Mouse (Mus musculus) kidney, postnatal 0 days (tissue): Measurements from ENCODE around the gene Ppp1r27. TPM values are rescaled to one million over a fixed set of nuclear protein-coding genes. Genes with fewer than 3 reads are reported as not detected.
A peak's percentile ranks its signal among the peaks of the same experiment; 100 is the strongest.

ENCODE experiments used
- ATAC-seq: fragments of 200-750 bp; cut with Nextera tagmentation; replicated peaks from 2 replicates; pipeline ENCODE4 v1.8.0; 2017; ENCODE audit warnings: low read depth, moderate number of reproducible peaks, moderate TSS enrichment, moderate library complexity; ENCODE audit not compliant: low FRiP score
- DNase-seq: peaks from one replicate; pipeline ENCODE4 v3.0.0-alpha.2; 2016; ENCODE audit warnings: low spot score
- H3K27ac ChIP-seq: fragments of 300-500 bp; sonication (generic); 2 replicates; pipeline ENCODE4 v1.5.1; 2014; ENCODE audit warnings: mild to moderate bottlenecking
- H3K27me3 ChIP-seq: fragments of 300-500 bp; sonication (generic); 2 replicates; pipeline ENCODE4 v1.6.1; 2014; ENCODE audit warnings: low read length, mixed read lengths; ENCODE audit not compliant: insufficient read depth
- H3K36me3 ChIP-seq: fragments of 300-500 bp; sonication (generic); 2 replicates; pipeline ENCODE4 v1.6.1; 2014; ENCODE audit warnings: low read length, mixed read lengths; ENCODE audit not compliant: insufficient read depth
- H3K4me1 ChIP-seq: fragments of 300-500 bp; sonication (generic); replicated peaks from 2 replicates; pipeline ENCODE4 v1.6.1; 2014; ENCODE audit warnings: antibody characterized with exemption, low read length, mixed read lengths; ENCODE audit not compliant: insufficient read depth
- H3K4me2 ChIP-seq: fragments of 300-500 bp; sonication (generic); 2 replicates; pipeline ENCODE4 v1.6.1; 2014; ENCODE audit warnings: mild to moderate bottlenecking, low read length, moderate library complexity, mixed read lengths
- H3K4me3 ChIP-seq: fragments of 300-500 bp; sonication (generic); replicated peaks from 2 replicates; pipeline ENCODE4 v1.5.1; 2014; ENCODE audit warnings: low read depth, low read length
- H3K9ac ChIP-seq: fragments of 300-500 bp; sonication (generic); 2 replicates; pipeline ENCODE4 v1.6.1; 2014; ENCODE audit warnings: low read depth, low read length
- H3K9me3 ChIP-seq: fragments of 300-500 bp; sonication (generic); replicated peaks from 2 replicates; pipeline ENCODE4 v1.6.1; 2016; ENCODE audit warnings: low read length, inconsistent platforms, mixed read lengths
- CTCF ChIP-seq: IDR thresholded peaks from 2 replicates; pipeline ENCODE4 v1.5.1; 2016; ENCODE audit warnings: antibody characterized with exemption, low read depth, mild to moderate bottlenecking, moderate library complexity
- WGBS: fragments of 180-500 bp; shearing (Covaris S2); extraction: QIAGEN DNeasy Blood & Tissue Kit; methylation state at CpG from one replicate; pipeline ENCODE4 v1.1.7; 2014; 5-methylcytosine and 5-hydroxymethylcytosine counted together
- polyA plus RNA-seq: library from polyadenylated mRNA; unstranded; fragments of >200 nt; fragmentation: Nextera tagmentation; extraction: Ambion mirVana; gene quantifications from 2 replicates; pipeline ENCODE4 v1.2.1, GENCODE M21; 2015

The Ppp1r27 gene
- polyA plus RNA-seq, 1 experiment from 2014 or later, result 0.30 TPM

DNA sequence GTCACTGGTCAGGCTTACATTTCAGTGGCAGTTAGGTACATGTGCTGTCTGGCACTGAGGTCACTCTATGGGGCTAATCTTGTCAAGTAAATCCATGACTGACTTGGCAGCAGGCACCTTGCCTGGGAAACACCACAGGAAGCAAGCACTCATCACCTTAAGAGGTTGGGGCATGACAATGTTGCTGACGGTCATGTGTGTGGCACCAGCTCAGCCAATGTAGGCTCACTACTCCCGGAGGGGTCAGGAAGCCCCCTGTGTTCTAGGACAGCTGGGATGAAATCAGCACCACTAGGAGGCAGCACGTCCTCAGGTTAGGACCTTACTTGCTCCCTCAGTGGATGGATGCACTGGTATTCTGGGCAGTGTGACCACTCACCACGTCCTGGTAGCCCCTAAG, 9.0 kb downstream of the Ppp1r27 start:
- DNase-seq (no peak), ATAC-seq (no peak)

DNA sequence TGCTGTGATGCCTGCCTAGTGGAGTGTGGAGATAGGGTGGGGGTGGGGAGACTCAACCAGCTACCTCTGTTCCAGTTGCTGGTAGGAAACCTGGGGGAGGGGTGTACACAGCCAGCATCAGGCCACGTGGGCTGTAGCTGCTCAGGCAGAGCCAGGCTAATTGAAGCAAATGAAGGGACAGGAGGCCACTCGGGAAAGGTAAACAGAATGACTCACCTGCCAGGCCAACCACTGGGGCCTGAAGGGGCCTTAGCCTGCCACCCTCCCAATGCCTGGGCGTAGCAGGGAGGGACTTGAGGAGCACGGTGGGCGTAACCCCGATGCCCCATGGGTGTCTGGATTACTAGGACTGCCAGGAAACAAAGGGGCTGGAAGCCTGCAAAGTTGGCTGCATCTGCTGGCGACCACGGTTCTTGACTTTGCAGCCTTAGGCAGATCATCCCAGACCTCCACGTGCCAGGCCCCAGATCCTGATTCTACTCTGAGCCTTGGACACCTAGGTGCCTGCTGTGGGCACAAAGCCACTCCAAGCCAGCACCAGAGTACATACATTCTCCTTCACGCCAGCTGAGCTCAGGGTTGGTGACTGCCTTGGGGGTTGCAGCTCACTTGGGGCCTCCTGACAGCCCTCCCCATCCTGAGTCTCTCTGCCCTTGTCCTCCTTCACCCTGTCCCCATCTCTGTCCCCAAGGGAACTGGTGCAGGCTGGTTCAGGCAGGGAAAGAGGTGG, 11.5 kb downstream of the Ppp1r27 start:
- no peak; the same call in 1 of the 2 replicates for TF ChIP-seq CTCF
- H3K4me3 ChIP-seq, result no peak overlapping the region
- WGBS, result 23% methylated on average over 10 of the region's 10 CpGs
- no peaks in the 10 kb centered on the region for H3K27me3 ChIP-seq
- H3K27ac ChIP-seq, result peak overlapping the region; percentile 93
- peak overlapping the region; percentile 10; the same call in 1 of the 2 replicates for H3K4me2 ChIP-seq
- ATAC-seq, result peak; percentile 90
- peak; percentile 89 for DNase-seq
- H3K4me1 ChIP-seq, result peaks cover 22% of the 10 kb centered on the region; the same call in 1 of the 2 replicates
- peak overlapping the region; percentile 32; the same call in 1 of the 2 replicates for H3K9ac ChIP-seq
- no peaks in the 10 kb centered on the region for H3K9me3 ChIP-seq
- peaks cover 23% of the 10 kb centered on the region for H3K36me3 ChIP-seq

More for the DNA sequence above, 9.0 kb downstream of the Ppp1r27 start:
- TF ChIP-seq CTCF, result peak; percentile 61
- Histone ChIP-seq H3K4me1 (peaks cover 22% of the 10 kb centered on the region; the same call in 1 of the 2 replicates), H3K4me3 (no peak overlapping the region), H3K4me2 (no peak overlapping the region), H3K27me3 (no peaks in the 10 kb centered on the region), H3K27ac (peak overlapping the region; percentile 93), H3K36me3 (peaks cover 24% of the 10 kb centered on the region), H3K9ac (no peak overlapping the region), H3K9me3 (no peaks in the 10 kb centered on the region)
- 53% methylated on average over 4 of the region's 4 CpGs for WGBS

DNA sequence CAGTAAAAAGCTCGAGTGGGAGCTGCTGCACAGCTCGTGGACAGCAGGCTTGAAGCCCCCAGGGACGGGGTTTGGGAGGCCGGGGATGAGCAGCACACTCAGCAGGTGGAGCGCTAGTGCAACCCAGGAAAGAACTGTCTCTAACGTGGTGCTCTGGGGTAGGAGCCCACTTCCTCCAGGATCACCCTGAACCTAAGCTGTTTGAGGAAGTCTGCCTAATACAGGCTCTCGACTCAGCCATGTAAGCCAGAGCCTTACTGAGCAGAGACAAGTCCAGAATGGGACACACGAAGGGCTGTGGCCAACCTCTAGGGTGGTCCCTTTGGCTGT, 12.0 kb downstream of the Ppp1r27 start:
- 25% methylated on average over 8 of the region's 8 CpGs for WGBS
- H3K9me3 ChIP-seq, result no peaks in the 10 kb centered on the region
- TF ChIP-seq CTCF, result no peak
- H3K36me3 ChIP-seq, result peaks cover 18% of the 10 kb centered on the region
- peak overlapping the region; percentile 93 for H3K27ac ChIP-seq
- ATAC-seq, result no peak
- no peak overlapping the region for H3K4me2 ChIP-seq
- H3K4me1 ChIP-seq, result peaks cover 22% of the 10 kb centered on the region; the same call in 1 of the 2 replicates
- H3K4me3 ChIP-seq, result no peak overlapping the region
- no peak for DNase-seq
- H3K27me3 ChIP-seq, result no peaks in the 10 kb centered on the region
- no peak overlapping the region for H3K9ac ChIP-seq

DNA sequence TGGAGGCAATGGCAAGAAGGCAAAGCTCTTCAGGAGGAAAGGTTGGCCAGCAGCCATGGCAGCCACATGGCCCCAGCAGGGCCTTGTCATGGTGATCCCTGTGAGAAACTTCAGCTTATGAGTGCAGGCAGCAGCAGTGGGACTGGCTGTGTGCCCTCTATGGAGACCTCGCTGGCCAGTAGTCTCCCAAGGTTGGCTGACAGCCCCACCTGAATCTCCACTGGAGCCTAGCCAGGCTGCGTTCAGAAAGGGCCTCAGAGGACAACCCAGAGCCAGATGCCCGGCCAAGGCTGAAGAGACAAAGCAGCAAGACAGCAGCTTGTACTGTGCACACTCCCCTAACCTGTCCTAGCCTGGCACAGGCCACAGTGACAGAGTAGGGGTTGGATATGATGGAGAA, 12.4 kb downstream of the Ppp1r27 start:
- H3K4me2 ChIP-seq, result no peak overlapping the region
- ATAC-seq (no peak), DNase-seq (no peak)
- peak overlapping the region; percentile 93 for H3K27ac ChIP-seq
- no peaks in the 10 kb centered on the region for H3K27me3 ChIP-seq
- no peak overlapping the region for H3K9ac ChIP-seq
- no peaks in the 10 kb centered on the region for H3K9me3 ChIP-seq
- H3K4me3 ChIP-seq, result no peak overlapping the region
- H3K36me3 ChIP-seq, result peaks cover 14% of the 10 kb centered on the region
- 43% methylated on average over 3 of the region's 3 CpGs for WGBS
- peaks cover 22% of the 10 kb centered on the region; the same call in 1 of the 2 replicates for H3K4me1 ChIP-seq
- no peak for TF ChIP-seq CTCF

GRCm38 (mm10) chr11:120535804-120536203, 15.1 kb downstream of the Ppp1r27 start:
- H3K4me1 ChIP-seq, result peaks cover 30% of the 10 kb centered on the region
- no peak overlapping the region for H3K9ac ChIP-seq
- TF ChIP-seq CTCF, result no peak
- no peaks in the 10 kb centered on the region for H3K36me3 ChIP-seq
- peaks cover 5% of the 10 kb centered on the region; the same call in 1 of the 2 replicates for H3K27me3 ChIP-seq
- ATAC-seq, result no peak
- no peak overlapping the region for H3K4me2 ChIP-seq
- 79% methylated on average over 3 of the region's 3 CpGs for WGBS
- no peaks in the 10 kb centered on the region for H3K9me3 ChIP-seq
- H3K27ac ChIP-seq, result no peak overlapping the region
- H3K4me3 ChIP-seq, result no peak overlapping the region
- DNase-seq, result no peak

- no peak for ATAC-seq
Observed at GRCm38 (mm10) chr11:120535145-120535544, 15.8 kb downstream of the Ppp1r27 start.

More at GRCm38 (mm10) chr11:120535145-120535544, 15.8 kb downstream of the Ppp1r27 start:
- Histone ChIP-seq H3K27me3 (peaks cover 9% of the 10 kb centered on the region; the same call in 1 of the 2 replicates), H3K27ac (no peak overlapping the region), H3K4me2 (no peak overlapping the region), H3K4me3 (no peak overlapping the region), H3K9me3 (no peaks in the 10 kb centered on the region), H3K4me1 (peaks cover 31% of the 10 kb centered on the region), H3K36me3 (no peaks in the 10 kb centered on the region), H3K9ac (no peak overlapping the region)
- 73% methylated on average over 3 of the region's 3 CpGs for WGBS
- DNase-seq, result no peak
- no peak for TF ChIP-seq CTCF
